Mouse (Mus musculus) ovary, adult 18-20 months (tissue): ENCODE data around the gene Apeh.

Experiments
- DNase-seq: peaks from one replicate; pipeline ENCODE4 v3.0.0; 2022; ENCODE audit warnings: low spot score, mixed read lengths

Gene Apeh

GRCm38 (mm10) chr9:108051184-108051930, 43.0 kb downstream of the Apeh start:
- no peak for DNase-seq

- DNase-seq = no peak
Observed at GRCm38 (mm10) chr9:108049561-108050251, 44.7 kb downstream of the Apeh start.

- peak; percentile 96 for DNase-seq
Observed at GRCm38 (mm10) chr9:108049016-108049455, 45.4 kb downstream of the Apeh start, which contains the start of gene Gmppb. Gene Gmppb, plus strand, starts transcription at chr9:108049242.

- no peak for DNase-seq
Observed at GRCm38 (mm10) chr9:108048566-108048955, 45.8 kb downstream of the Apeh start.

- no peak for DNase-seq
Observed at GRCm38 (mm10) chr9:108047601-108048565, 46.5 kb downstream of the Apeh start.

GRCm38 (mm10) chr9:108046582-108046981, 47.8 kb downstream of the Apeh start:
- no peak for DNase-seq

GRCm38 (mm10) chr9:108044751-108045492, 49.5 kb downstream of the Apeh start:
- no peak for DNase-seq
